Mouse (Mus musculus) large intestine, adult 2 months (tissue): ENCODE measurements around the gene Ptk6. TPM values are rescaled to one million over a fixed set of nuclear protein-coding genes. Genes with fewer than 3 reads are reported as not detected.

Source experiments
- DNase-seq: peaks from one replicate; pipeline ENCODE4 v3.0.0-alpha.2; 2012; ENCODE audit warnings: low read depth, low spot score
- WGBS: fragments of 180-500 bp; shearing (Covaris S2); methylation state at CpG from one replicate; pipeline ENCODE4 v1.1.7; 2018; 5-methylcytosine and 5-hydroxymethylcytosine counted together
- polyA plus RNA-seq: library from polyadenylated mRNA; depleted of rRNA; stranded (reverse); fragments of >200 nt; gene quantifications from 2 replicates; pipeline ENCODE4 v1.2.3, GENCODE M21; 2012; rRNA removed

Gene Ptk6
- polyA plus RNA-seq = 23.9 and 28.2 TPM in 2 replicates

DNA sequence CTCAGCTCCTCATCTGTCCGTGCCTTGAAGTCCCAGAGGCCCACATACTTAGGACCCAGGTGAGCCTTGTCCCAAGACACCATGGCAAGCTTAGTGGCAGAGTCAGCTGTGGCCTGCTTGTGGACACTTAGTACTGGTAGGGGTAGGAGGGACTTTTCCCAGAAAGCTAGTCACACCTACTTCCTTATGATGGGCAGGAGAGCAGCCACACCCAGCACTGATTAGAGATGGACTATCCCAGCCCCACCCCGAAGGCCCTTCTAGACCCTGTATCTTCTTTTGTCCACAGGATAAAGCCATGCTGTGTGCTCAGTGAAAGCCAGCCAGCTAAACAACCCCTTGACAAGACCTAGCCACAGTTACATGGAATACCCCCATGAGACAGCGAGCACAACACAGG is at the start of gene Ptk6:
Gene Ptk6, minus strand, starts transcription at position 368 of the 400 bp plus-strand sequence.
- DNase-seq = no peak
- 56% methylated on average over 3 of the region's 3 CpGs for WGBS

- DNase-seq = no peak
- WGBS = 66% methylated on average over 1 of the region's 1 CpGs
Observed at GRCm38 (mm10) chr2:181251841-181252240, 49.3 kb upstream of the Ptk6 start.

GRCm38 (mm10) chr2:181249217-181249616 is 46.6 kb upstream of the Ptk6 start:
- DNase-seq = peak; percentile 66
- WGBS = 34% methylated on average over 10 of the region's 10 CpGs

DNA sequence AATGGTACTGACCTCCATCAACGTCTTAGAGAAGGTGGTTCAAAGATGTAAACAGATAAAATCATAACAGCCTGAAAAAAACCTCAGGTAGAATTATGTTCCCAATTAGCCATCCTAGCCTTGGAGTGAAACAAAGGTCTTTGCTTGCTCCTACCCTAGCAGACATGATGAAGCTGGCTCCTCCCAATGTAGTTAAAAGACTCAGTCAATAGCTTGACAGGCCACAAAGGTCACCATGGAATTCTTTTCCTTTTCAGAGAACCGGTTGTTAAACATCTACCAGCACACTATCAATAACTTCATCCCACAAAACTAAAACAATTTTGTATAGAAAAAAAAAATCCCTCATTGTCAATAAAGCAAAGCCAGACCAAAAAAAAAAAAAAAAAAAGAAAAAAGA is 42.4 kb upstream of the Ptk6 start:
- 11% methylated on average over 2 of the region's 2 CpGs for WGBS
- peak; percentile 69 for DNase-seq

DNA sequence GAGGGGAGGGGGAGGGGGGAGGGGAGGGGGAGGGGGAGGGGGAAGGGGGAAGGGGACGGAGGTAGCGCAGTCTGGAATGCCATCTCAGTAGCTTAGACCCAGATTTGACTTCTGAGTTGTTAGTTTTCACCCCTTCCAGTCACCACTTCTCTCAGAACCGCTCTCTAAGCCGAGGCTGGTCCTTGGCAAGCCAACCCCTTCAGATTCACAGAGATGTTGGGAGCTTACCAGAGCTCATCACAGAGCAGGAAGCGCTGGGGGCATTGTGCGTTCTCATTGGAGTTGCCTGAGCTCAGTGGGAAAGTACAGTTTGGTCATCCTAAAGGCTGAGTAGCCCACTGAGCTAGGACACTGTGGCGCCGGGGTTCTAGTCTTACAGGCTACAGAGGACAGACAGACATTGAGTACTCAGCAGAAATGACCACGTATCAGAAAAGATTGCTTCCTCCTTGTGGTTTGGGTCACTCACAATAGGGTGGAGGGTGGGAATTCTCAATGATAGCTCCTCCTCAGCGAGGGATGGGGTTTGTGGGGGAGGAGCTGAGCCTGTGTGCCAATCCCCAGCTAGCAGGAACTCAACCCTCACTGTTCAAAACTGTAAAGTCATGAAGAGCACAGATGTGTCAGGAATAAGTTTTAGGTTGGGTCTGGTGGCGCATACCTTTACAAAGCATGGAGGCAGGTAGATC is 41.3 kb upstream of the Ptk6 start:
- DNase-seq = no peak
- WGBS = 55% methylated on average over 10 of the region's 11 CpGs

GRCm38 (mm10) chr2:181242314-181242665 is 39.7 kb upstream of the Ptk6 start:
- DNase-seq = no peak
- WGBS = 48% methylated on average over 3 of the region's 3 CpGs

DNA sequence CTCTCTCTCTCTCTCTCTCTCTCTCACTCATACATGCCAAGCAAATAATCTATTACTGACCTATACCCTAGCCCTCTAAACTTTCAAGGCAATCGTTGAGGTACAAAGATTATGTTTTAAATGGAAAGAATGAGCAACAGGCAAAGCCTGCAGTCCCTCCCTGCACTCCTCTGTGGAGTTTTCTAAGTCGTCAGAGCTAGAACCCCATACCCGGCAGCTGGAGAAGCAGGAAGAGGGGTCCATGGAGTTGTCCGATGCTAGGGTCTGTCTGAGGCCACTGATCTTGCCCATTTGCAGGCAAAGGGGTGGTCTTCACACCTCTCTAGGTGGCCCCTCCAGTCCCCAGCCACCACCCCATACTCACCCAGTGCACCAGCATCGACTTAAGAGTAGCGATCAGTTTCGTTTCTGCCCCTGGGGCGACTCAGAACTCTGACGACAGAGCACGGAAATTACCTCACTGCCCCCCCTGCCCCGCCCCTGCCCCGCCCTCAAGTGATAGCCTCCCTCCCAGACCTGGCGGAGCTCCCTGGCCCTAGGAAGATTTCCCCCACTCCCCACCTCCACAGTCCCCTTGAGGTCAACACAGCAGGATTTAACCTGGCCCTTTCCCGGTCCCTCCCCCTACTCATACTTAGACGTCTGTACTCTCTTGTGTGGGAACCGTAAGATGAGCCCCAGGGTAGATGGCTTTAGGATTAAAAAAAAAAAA is 39.2 kb upstream of the Ptk6 start, which contains the start of gene Helz2:
Gene Helz2, minus strand, starts transcription at position 426 of the 712 bp plus-strand sequence.
- WGBS = 3% methylated on average over 16 of the region's 16 CpGs
- DNase-seq = no peak

GRCm38 (mm10) chr2:181240806-181241440 is 38.3 kb upstream of the Ptk6 start:
- WGBS = 87% methylated on average over 13 of the region's 13 CpGs
- no peak for DNase-seq

- DNase-seq = no peak
- 89% methylated on average over 9 of the region's 9 CpGs for WGBS
Observed at GRCm38 (mm10) chr2:181239261-181239660, 36.7 kb upstream of the Ptk6 start.

DNA sequence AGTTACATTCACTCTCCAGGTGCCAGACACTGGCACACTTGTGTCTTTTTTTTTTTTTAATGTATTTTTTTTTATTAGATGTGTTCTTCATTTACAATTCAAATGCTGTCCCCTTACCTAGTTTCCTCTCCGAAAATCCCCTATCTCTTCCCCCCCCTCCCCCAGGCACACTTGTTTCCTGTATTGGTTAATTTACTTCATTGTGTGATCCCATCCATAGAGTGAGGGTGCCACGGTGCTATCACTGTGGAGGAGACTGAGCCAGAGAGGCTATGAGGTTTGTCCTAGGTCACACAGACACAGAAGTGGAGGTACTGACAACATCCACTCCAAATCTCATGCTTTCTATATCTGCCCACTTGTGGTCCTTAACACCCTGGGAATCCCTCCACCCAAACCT is 36.3 kb upstream of the Ptk6 start:
- 56% methylated on average over 2 of the region's 2 CpGs for WGBS
- no peak for DNase-seq

GRCm38 (mm10) chr2:181238091-181238610 is 35.6 kb upstream of the Ptk6 start:
- 82% methylated on average over 10 of the region's 10 CpGs for WGBS
- no peak for DNase-seq

GRCm38 (mm10) chr2:181237251-181238014 is 34.8 kb upstream of the Ptk6 start:
- WGBS = 88% methylated on average over 17 of the region's 17 CpGs

GRCm38 (mm10) chr2:181235681-181236566 is 33.3 kb upstream of the Ptk6 start:
- WGBS = 84% methylated on average over 23 of the region's 23 CpGs
- no peak for DNase-seq

More at GRCm38 (mm10) chr2:181237251-181238014, 34.8 kb upstream of the Ptk6 start:
- no peak for DNase-seq

DNA sequence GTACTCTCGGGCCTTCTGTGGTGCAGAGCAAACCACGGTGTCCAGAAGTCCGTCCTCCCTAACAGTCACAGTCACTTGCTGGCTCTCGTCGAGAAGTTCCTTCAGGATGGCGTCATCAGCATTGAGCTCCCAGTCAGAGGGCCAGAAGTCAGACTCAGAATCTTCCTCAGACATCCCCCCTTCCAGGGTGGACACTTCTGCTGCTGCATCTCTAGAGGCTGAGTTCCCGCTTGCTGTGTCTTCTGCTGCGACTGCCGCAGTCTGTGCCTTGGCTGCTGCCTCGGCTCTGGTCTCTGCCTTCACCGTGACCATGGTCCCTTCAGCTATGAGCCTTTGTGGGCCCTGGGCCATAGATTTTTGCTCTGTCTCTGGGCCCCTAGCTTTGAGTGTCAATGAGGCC is 32.1 kb upstream of the Ptk6 start:
- 91% methylated on average over 11 of the region's 11 CpGs for WGBS
- DNase-seq = no peak

DNA sequence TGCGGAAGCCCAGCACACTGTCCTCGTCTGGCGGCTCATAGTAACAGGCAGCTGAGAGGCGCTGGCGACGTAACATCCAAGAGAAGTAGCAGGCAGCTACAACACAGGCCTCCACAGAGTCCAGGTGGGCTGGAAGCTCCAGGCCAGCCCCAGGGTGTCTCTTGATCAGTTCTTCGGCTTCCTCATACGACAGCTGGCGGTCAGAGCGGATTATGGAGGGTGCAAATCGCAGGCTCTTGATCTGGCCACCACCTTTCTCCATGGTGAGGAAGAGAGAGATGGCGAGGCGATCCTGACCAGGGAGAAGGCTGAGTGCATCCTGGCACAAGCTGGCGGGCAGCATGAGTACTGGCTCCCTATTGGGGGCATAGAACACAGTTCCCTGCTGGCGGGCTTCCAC is 30.9 kb upstream of the Ptk6 start:
- WGBS = 96% methylated on average over 15 of the region's 15 CpGs
- DNase-seq = no peak

DNA sequence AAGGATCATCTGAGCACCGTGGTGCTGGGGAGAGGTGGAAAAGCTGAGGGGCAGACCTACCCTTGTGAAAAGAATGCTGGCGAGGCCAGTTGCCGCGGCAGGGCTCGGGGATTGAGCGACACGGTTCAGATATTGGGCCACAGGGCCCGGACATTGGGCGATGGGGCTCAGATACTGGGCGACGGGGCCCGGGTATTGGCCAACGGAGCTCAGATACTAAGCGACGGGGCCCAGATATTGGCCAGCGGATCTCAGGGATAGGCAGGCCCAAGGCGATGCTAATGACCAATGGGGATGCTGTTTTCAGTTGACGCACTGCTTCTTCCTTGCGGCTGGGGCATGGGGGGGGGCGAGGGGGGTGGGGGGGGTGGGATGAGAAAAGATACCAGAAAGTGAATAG is 28.6 kb upstream of the Ptk6 start:
- 92% methylated on average over 20 of the region's 20 CpGs for WGBS
- no peak for DNase-seq

DNA sequence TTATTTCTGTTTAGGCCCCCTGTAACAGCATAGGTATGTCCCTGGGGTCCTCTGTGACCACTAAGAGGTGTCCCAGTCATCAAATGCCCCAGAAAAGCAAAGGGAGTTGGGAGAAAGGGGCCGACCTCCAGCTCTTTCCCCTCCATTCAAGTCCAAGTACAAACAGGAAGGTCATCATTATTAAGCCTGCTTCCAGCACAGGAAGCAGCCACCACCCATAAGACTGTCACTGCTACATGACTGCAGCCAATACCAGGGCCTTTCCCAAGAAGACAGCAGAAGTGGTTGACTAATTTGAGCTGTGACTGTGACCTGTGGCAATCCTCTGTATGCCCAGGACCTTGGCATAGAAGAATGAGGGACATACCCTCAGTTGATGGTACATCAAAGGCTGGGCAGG is 25.7 kb upstream of the Ptk6 start:
- DNase-seq = no peak
- 42% methylated on average over 1 of the region's 1 CpGs for WGBS

GRCm38 (mm10) chr2:181227122-181227521 is 24.5 kb upstream of the Ptk6 start:
- 89% methylated on average over 3 of the region's 3 CpGs for WGBS
- no peak for DNase-seq

DNA sequence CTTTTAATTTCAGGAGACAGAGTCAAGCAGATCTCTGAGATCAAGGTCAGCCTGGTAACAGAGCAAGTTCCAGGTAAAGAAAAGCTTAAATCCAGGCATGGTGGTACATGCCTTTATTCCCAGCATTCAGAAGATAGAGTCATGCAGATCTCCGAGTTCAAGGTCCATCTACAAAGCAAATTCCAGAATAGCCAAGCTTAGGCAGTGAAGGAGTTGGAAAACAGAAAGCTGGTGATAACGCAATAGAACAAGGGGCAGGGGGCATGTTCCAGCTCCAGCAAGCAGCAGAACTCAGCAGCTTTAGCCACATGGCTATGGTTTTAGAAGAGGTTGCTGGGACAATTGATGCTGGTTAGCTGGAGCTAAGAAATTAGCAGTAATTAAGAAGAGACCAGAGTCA is 22.4 kb upstream of the Ptk6 start:
- WGBS = 77% methylated on average over 2 of the region's 2 CpGs
- no peak for DNase-seq
